Mouse (Mus musculus): ENCODE measurements at regions not wholly inside any gene's neighbourhood (a gene's known extent, or its start where the extent isn't known, plus 50 kb on each side); places are given as distances from the start of the nearest gene placed in this dataset.
A peak's percentile ranks its signal among the peaks of the same experiment; 100 is the strongest.
"Not testable (repeated sequence)": the region's sequence is repeated elsewhere in the genome, so short reads cannot be mapped to it uniquely, and the experiment has no call there.

GRCm38 (mm10) chr9:116438580-116438979 lies 263.4 kb upstream of the Tgfbr2 start:
- Histone ChIP-seq H3K27me3 (ENCODE audit: control insufficient read depth, insufficient read depth, low read length) (no peaks in the 10 kb centered on the region), H3K36me3 (ENCODE audit: control insufficient read depth, insufficient read depth, low read length) (no peaks in the 10 kb centered on the region), H3K9me3 (ENCODE audit: control insufficient read depth, low read depth, low read length) (no peaks in the 10 kb centered on the region), H3K27ac (ENCODE audit: low read length) (no peak overlapping the region), H3K4me2 (replicated peaks; ENCODE audit: low read depth, low read length) (no peak overlapping the region), H3K9ac (replicated peaks; ENCODE audit: low read depth, low read length) (no peak overlapping the region), H3K4me1 (ENCODE audit: control insufficient read depth, insufficient read depth, low read length) (no peaks in the 10 kb centered on the region), H3K4me3 (ENCODE audit: low read depth, low read length) (no peak overlapping the region)
- no peak for ATAC-seq (ENCODE audit: insufficient number of reproducible peaks, insufficient read depth, low FRiP score, low read depth)
- 83% methylated on average over 1 of the region's 1 CpGs for WGBS

- Histone ChIP-seq H3K4me1 (ENCODE audit: control insufficient read depth, insufficient read depth, low read length) (no peaks in the 10 kb centered on the region), H3K27me3 (ENCODE audit: control insufficient read depth, insufficient read depth, low read length) (no peaks in the 10 kb centered on the region), H3K27ac (ENCODE audit: low read length) (no peak overlapping the region), H3K9ac (replicated peaks; ENCODE audit: low read depth, low read length) (no peak overlapping the region), H3K4me3 (ENCODE audit: low read depth, low read length) (no peak overlapping the region), H3K36me3 (ENCODE audit: control insufficient read depth, insufficient read depth, low read length) (no peaks in the 10 kb centered on the region), H3K4me2 (replicated peaks; ENCODE audit: low read depth, low read length) (no peak overlapping the region), H3K9me3 (ENCODE audit: control insufficient read depth, low read depth, low read length) (no peaks in the 10 kb centered on the region)
- 54% methylated on average over 1 of the region's 1 CpGs for WGBS
- no peak for ATAC-seq (ENCODE audit: insufficient number of reproducible peaks, insufficient read depth, low FRiP score, low read depth)
Observed at GRCm38 (mm10) chr9:116434414-116434813, 259.3 kb upstream of the Tgfbr2 start.

GRCm38 (mm10) chr9:116429061-116429460 lies 253.9 kb upstream of the Tgfbr2 start:
- Histone ChIP-seq H3K9ac (replicated peaks; ENCODE audit: low read depth, low read length) (no peak overlapping the region), H3K4me3 (ENCODE audit: low read depth, low read length) (no peak overlapping the region), H3K4me2 (replicated peaks; ENCODE audit: low read depth, low read length) (no peak overlapping the region), H3K4me1 (ENCODE audit: control insufficient read depth, insufficient read depth, low read length) (peaks cover 3% of the 10 kb centered on the region; the same call in 1 of the 2 replicates), H3K27me3 (ENCODE audit: control insufficient read depth, insufficient read depth, low read length) (no peaks in the 10 kb centered on the region), H3K9me3 (ENCODE audit: control insufficient read depth, low read depth, low read length) (no peaks in the 10 kb centered on the region), H3K27ac (ENCODE audit: low read length) (peak overlapping the region; percentile 52; the same call in 1 of the 2 replicates), H3K36me3 (ENCODE audit: control insufficient read depth, insufficient read depth, low read length) (no peaks in the 10 kb centered on the region)
- no peak for ATAC-seq (ENCODE audit: insufficient number of reproducible peaks, insufficient read depth, low FRiP score, low read depth)
- 74% methylated on average over 4 of the region's 4 CpGs for WGBS

DNA sequence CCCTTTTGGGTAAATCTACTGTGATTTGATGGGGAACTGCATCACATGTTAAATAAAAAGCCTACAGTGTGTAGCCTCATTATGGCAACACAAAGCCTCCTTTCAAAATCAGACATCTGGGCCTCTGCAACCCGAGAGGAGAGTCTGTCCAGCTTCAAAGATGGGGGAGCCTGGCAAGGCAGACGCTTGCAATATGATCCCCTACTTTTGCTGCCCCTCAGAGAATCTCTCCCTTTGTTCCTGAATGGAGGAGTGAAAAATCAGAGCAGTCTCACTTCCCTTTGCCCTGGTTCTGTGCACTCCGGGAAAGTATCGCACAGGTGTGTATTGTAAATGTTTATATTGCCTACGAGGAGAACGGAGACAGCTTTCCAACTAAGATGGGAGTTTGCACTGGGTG lies 253.3 kb upstream of the Tgfbr2 start:
- no peaks in the 10 kb centered on the region for H3K9me3 ChIP-seq (ENCODE audit: control insufficient read depth, low read depth, low read length)

GRCm38 (mm10) chr9:116427278-116427677 lies 252.1 kb upstream of the Tgfbr2 start:
- no peak overlapping the region for H3K4me2 ChIP-seq (replicated peaks; ENCODE audit: low read depth, low read length)
- H3K9ac ChIP-seq (replicated peaks; ENCODE audit: low read depth, low read length): no peak overlapping the region
- H3K27me3 ChIP-seq (ENCODE audit: control insufficient read depth, insufficient read depth, low read length): no peaks in the 10 kb centered on the region
- 59% methylated on average over 6 of the region's 6 CpGs for WGBS
- H3K9me3 ChIP-seq (ENCODE audit: control insufficient read depth, low read depth, low read length): no peaks in the 10 kb centered on the region
- no peak overlapping the region for H3K4me3 ChIP-seq (ENCODE audit: low read depth, low read length)
- ATAC-seq (ENCODE audit: insufficient number of reproducible peaks, insufficient read depth, low FRiP score, low read depth): no peak
- peaks cover 3% of the 10 kb centered on the region; the same call in 1 of the 2 replicates for H3K4me1 ChIP-seq (ENCODE audit: control insufficient read depth, insufficient read depth, low read length)
- H3K27ac ChIP-seq (ENCODE audit: low read length): no peak overlapping the region
- H3K36me3 ChIP-seq (ENCODE audit: control insufficient read depth, insufficient read depth, low read length): no peaks in the 10 kb centered on the region

More for the DNA sequence above, 253.3 kb upstream of the Tgfbr2 start:
- WGBS: 10% methylated on average over 6 of the region's 6 CpGs
- Histone ChIP-seq H3K4me3 (ENCODE audit: low read depth, low read length) (no peak overlapping the region), H3K4me1 (ENCODE audit: control insufficient read depth, insufficient read depth, low read length) (peaks cover 3% of the 10 kb centered on the region; the same call in 1 of the 2 replicates), H3K27me3 (ENCODE audit: control insufficient read depth, insufficient read depth, low read length) (no peaks in the 10 kb centered on the region), H3K36me3 (ENCODE audit: control insufficient read depth, insufficient read depth, low read length) (no peaks in the 10 kb centered on the region), H3K4me2 (replicated peaks; ENCODE audit: low read depth, low read length) (no peak overlapping the region), H3K27ac (ENCODE audit: low read length) (peak overlapping the region; percentile 52; the same call in 1 of the 2 replicates), H3K9ac (replicated peaks; ENCODE audit: low read depth, low read length) (no peak overlapping the region)
- ATAC-seq (ENCODE audit: insufficient number of reproducible peaks, insufficient read depth, low FRiP score, low read depth): no peak

DNA sequence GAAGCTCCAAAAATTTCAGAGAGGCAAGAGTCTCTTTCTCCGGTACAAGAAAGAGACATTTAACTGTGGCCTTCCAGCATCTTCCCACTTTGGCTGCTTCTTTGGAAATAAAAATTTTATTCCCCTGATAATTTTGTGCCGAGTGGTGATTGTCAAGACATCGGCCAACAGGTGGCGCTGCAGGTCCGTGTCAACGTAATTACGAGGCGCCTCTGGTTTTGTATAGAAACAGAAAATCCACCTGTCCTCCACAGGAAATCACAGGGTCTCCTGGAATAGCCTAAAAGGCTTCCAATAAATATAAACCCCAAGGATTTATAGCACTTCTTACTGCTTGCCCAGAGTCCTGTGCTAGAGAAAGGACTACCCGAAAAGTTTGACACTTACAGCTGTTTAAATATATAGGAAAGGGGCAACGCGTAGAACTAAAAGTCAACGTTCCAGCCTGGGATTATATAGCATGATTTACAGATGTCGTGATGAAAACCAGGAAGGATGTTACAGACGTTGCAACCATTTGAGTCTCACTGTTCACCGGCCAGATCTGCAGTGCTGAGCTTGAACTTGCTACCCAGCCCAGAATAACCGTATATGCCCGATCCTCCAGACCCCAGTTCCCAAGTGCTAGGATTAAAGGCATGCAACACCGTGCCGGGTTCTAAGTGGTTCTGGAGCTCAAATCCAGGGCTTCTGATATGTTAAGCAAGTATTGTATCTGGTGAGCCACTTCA lies 251.3 kb upstream of the Tgfbr2 start:
- WGBS: 38% methylated on average over 19 of the region's 19 CpGs
- ATAC-seq (ENCODE audit: insufficient number of reproducible peaks, insufficient read depth, low FRiP score, low read depth): no peak
- H3K9me3 ChIP-seq (ENCODE audit: control insufficient read depth, low read depth, low read length): no peaks in the 10 kb centered on the region

GRCm38 (mm10) chr9:116425400-116425799 lies 250.2 kb upstream of the Tgfbr2 start:
- H3K4me2 ChIP-seq (replicated peaks; ENCODE audit: low read depth, low read length); H3K36me3 ChIP-seq (ENCODE audit: control insufficient read depth, insufficient read depth, low read length); H3K27ac ChIP-seq (ENCODE audit: low read length); H3K27me3 ChIP-seq (ENCODE audit: control insufficient read depth, insufficient read depth, low read length); H3K4me3 ChIP-seq (ENCODE audit: low read depth, low read length); H3K9me3 ChIP-seq (ENCODE audit: control insufficient read depth, low read depth, low read length); H3K4me1 ChIP-seq (ENCODE audit: control insufficient read depth, insufficient read depth, low read length); ATAC-seq (ENCODE audit: insufficient number of reproducible peaks, insufficient read depth, low FRiP score, low read depth); H3K9ac ChIP-seq (replicated peaks; ENCODE audit: low read depth, low read length): not testable (repeated sequence)
- 89% methylated on average over 9 of the region's 9 CpGs for WGBS

More for the DNA sequence above, 251.3 kb upstream of the Tgfbr2 start:
- no peak overlapping the region for H3K27ac ChIP-seq (ENCODE audit: low read length)
- no peak overlapping the region for H3K4me3 ChIP-seq (ENCODE audit: low read depth, low read length)
- H3K36me3 ChIP-seq (ENCODE audit: control insufficient read depth, insufficient read depth, low read length): no peaks in the 10 kb centered on the region
- peaks cover 3% of the 10 kb centered on the region; the same call in 1 of the 2 replicates for H3K4me1 ChIP-seq (ENCODE audit: control insufficient read depth, insufficient read depth, low read length)
- H3K9ac ChIP-seq (replicated peaks; ENCODE audit: low read depth, low read length): no peak overlapping the region
- no peak overlapping the region for H3K4me2 ChIP-seq (replicated peaks; ENCODE audit: low read depth, low read length)
- H3K27me3 ChIP-seq (ENCODE audit: control insufficient read depth, insufficient read depth, low read length): no peaks in the 10 kb centered on the region

DNA sequence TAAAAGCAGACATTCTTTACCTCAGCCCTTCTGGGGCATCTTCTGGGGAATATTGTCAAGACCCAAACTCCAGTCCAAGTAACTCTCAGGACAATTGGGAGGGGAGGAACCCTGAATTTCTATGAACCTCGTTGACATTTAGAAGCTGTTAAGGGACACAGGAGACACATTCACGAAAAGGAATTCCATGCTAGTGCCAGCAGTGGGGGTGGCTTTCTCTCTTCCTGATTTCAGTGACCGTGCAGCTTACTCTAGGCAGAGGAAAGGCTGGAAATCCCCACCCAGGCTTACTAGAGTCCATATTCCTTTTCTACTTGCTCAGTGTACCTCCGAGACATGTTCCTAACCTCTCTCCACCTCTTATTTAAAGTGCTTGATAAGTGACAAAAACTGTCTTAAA lies 239.9 kb upstream of the Tgfbr2 start:
- H3K4me3 ChIP-seq (ENCODE audit: low read depth, low read length): no peak overlapping the region
- ATAC-seq (ENCODE audit: insufficient number of reproducible peaks, insufficient read depth, low FRiP score, low read depth): no peak
- no peak overlapping the region for H3K9ac ChIP-seq (replicated peaks; ENCODE audit: low read depth, low read length)
- H3K27me3 ChIP-seq (ENCODE audit: control insufficient read depth, insufficient read depth, low read length): no peaks in the 10 kb centered on the region
- H3K4me1 ChIP-seq (ENCODE audit: control insufficient read depth, insufficient read depth, low read length): no peaks in the 10 kb centered on the region
- 69% methylated on average over 4 of the region's 4 CpGs for WGBS
- H3K36me3 ChIP-seq (ENCODE audit: control insufficient read depth, insufficient read depth, low read length): no peaks in the 10 kb centered on the region
- H3K4me2 ChIP-seq (replicated peaks; ENCODE audit: low read depth, low read length): no peak overlapping the region
- H3K27ac ChIP-seq (ENCODE audit: low read length): no peak overlapping the region
- peaks cover 3% of the 10 kb centered on the region; the same call in 1 of the 2 replicates for H3K9me3 ChIP-seq (ENCODE audit: control insufficient read depth, low read depth, low read length)

DNA sequence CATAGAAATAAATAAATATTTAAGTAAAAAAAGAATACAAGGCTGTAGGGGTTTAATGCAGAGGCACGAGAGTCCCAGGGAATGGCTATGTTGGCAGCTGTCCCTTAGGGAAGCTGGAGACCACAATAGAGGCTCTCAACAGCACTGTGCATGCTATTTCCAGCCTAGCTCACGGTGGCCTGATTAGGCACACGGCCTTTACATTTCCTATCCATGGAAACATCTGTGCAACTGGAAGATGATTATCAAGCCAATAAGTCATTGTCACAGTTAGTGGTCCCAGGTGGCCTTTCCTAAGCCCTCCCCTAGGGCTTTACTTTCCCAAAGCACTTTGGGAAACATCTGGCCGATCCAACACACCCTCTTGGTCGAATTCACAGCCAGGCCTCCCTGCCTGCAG lies 235.9 kb upstream of the Tgfbr2 start:
- Histone ChIP-seq H3K9ac (replicated peaks; ENCODE audit: low read depth, low read length) (no peak overlapping the region), H3K4me1 (ENCODE audit: control insufficient read depth, insufficient read depth, low read length) (no peaks in the 10 kb centered on the region), H3K4me3 (ENCODE audit: low read depth, low read length) (no peak overlapping the region), H3K9me3 (ENCODE audit: control insufficient read depth, low read depth, low read length) (no peaks in the 10 kb centered on the region), H3K27me3 (ENCODE audit: control insufficient read depth, insufficient read depth, low read length) (no peaks in the 10 kb centered on the region), H3K27ac (ENCODE audit: low read length) (no peak overlapping the region), H3K4me2 (replicated peaks; ENCODE audit: low read depth, low read length) (no peak overlapping the region), H3K36me3 (ENCODE audit: control insufficient read depth, insufficient read depth, low read length) (no peaks in the 10 kb centered on the region)
- 64% methylated on average over 5 of the region's 5 CpGs for WGBS
- no peak for ATAC-seq (ENCODE audit: insufficient number of reproducible peaks, insufficient read depth, low FRiP score, low read depth)
